ENCODE assay signal across 22 mouse cellular contexts in genomic region chr9:70338391-70338790, GRCm38 (mm10).
A peak's percentile ranks its signal among the peaks of the same experiment; 100 is the strongest.
DNase-seq lines count a peak whose midpoint lies in the region; TF ChIP-seq lines count a peak whose summit lies in the region.
"Had no signal": no experiment of that assay in that cellular context is flagged by ENCODE, and none has a peak within 500 bp of the region (broad histone marks: within the 10 kb centered on the region; RNA-seq: fewer than 3 reads in every experiment).

No protein-coding gene starts in this region.

- H3K27ac ChIP-seq in left cerebral cortex, adult 2 months = peak overlapping the region; percentile 84
- peak overlapping the region; percentile 98 for H3K27ac ChIP-seq in cortical plate, adult 2 months (ENCODE audit: insufficient read depth, low read length)
- H3K27ac ChIP-seq: heart, embryonic 15.5 days; hindbrain, embryonic 10.5 days; hindbrain, embryonic 13.5 days; intestine, embryonic 15.5 days had no signal

- DNase-seq in frontal cortex, adult 2 months (ENCODE audit: extremely low spot score in 1 of 2, low spot score in 1 of 2) = peak; percentile 44 to 53
- DNase-seq in frontal cortex, postnatal 14 days (ENCODE audit: low spot score in 2 of 2) = no peak
- DNase-seq in left cerebral cortex, adult 2 months (ENCODE audit: extremely low spot score in 1 of 2, low spot score in 2 of 2) = no peak
- no peak for DNase-seq in left cerebral cortex, postnatal 10 days (ENCODE audit: extremely low spot score in 1 of 2, low spot score in 2 of 2)
- no peak for DNase-seq in adrenal gland, postnatal 4 days (ENCODE audit: low spot score in 2 of 2)
- DNase-seq: adrenal gland, postnatal 10 days; adrenal gland, postnatal 36 days; cerebellum, adult 11-12 months; cerebellum, adult 8-10 months; cerebellum, postnatal 10 days; cerebellum, postnatal 36 days; forebrain, postnatal 0 days; gastrocnemius, postnatal 25 days; heart, adult 18-20 months; heart, postnatal 10 days; heart, postnatal 36 days had no signal

- no peak for TF ChIP-seq POLR2A in cortical plate, adult 2 months (IDR thresholded peaks at IDR 0.05; ENCODE audit: extremely low read depth, insufficient read depth, low read length)

- intact Hi-C loops in left cerebral cortex, adult 2 months (cut with DNase I) = loop anchor here (1.0 to 2.0 kb wide), 4 partner anchors 21 to 233 kb away; no protein-coding TSS in a partner anchor
- intact Hi-C loops in left cerebral cortex, postnatal 10 days (cut with DNase I) = no loop called here

- TF ChIP-seq CTCF in left cerebral cortex, adult 2 months (IDR thresholded peaks at IDR 0.05) = no peak; the same call in 1 of the 2 replicates
- no peak for TF ChIP-seq CTCF in cortical plate, adult 2 months (IDR thresholded peaks at IDR 0.05; ENCODE audit: extremely low read depth, insufficient read depth, low read length)

- no peak overlapping the region for H3K4me3 ChIP-seq in left cerebral cortex, adult 2 months
- no peak overlapping the region for H3K4me3 ChIP-seq in cortical plate, adult 2 months (ENCODE audit: insufficient read depth, low read length)
- H3K4me3 ChIP-seq: heart, embryonic 12.5 days; heart, embryonic 15.5 days; hindbrain, embryonic 10.5 days; hindbrain, embryonic 13.5 days; intestine, embryonic 15.5 days had no signal

- peaks cover 2% of the 10 kb centered on the region; the same call in 1 of the 2 replicates for H3K4me1 ChIP-seq in cortical plate, adult 2 months (ENCODE audit: control insufficient read depth, insufficient read depth, low read length)
- H3K4me1 ChIP-seq: heart, embryonic 12.5 days; heart, embryonic 15.5 days; hindbrain, embryonic 10.5 days; hindbrain, embryonic 13.5 days; intestine, embryonic 15.5 days had no signal

Comparison
In these comparisons a context has a peak if more than half of its experiments do, and no peak if none do; other contexts are left out.
1. DNase-seq: peak in frontal cortex, adult 2 months (2 of 2); none in frontal cortex, postnatal 14 days (0 of 2), left cerebral cortex, adult 2 months (0 of 2), left cerebral cortex, postnatal 10 days (0 of 2) and adrenal gland, postnatal 4 days (0 of 2).